Mouse (Mus musculus) midbrain, embryonic 11.5 days (tissue): ENCODE measurements at regions not wholly inside any gene's neighbourhood (a gene's known extent, or its start where the extent isn't known, plus 50 kb on each side); places are given as distances from the start of the nearest gene placed in this dataset.
A peak's percentile ranks its signal among the peaks of the same experiment; 100 is the strongest.

Source experiments
- ATAC-seq: fragments of 200-750 bp; cut with Nextera tagmentation; 2 replicates; pipeline ENCODE4 v1.8.0; 2017; ENCODE audit warnings: moderate TSS enrichment, moderate library complexity; ENCODE audit not compliant: low FRiP score
- DNase-seq: peaks from one replicate; pipeline ENCODE4 v3.0.0; 2015; ENCODE audit warnings: low spot score; ENCODE audit errors: missing footprints
- H3K27ac ChIP-seq: fragments of 300-500 bp; sonication (generic); 2 replicates; pipeline ENCODE4 v1.5.1; 2014; ENCODE audit warnings: low read depth, low read length
- H3K27me3 ChIP-seq: fragments of 300-500 bp; sonication (generic); 2 replicates; pipeline ENCODE4 v1.6.1; 2014; ENCODE audit warnings: mild to moderate bottlenecking, low read length, moderate library complexity, mixed read lengths; ENCODE audit not compliant: control insufficient read depth, insufficient read depth
- H3K36me3 ChIP-seq: fragments of 300-500 bp; sonication (generic); 2 replicates; pipeline ENCODE4 v1.6.1; 2014; ENCODE audit warnings: mild to moderate bottlenecking, low read length, moderate library complexity, mixed read lengths; ENCODE audit not compliant: control insufficient read depth, insufficient read depth
- H3K4me1 ChIP-seq: fragments of 300-500 bp; sonication (generic); 2 replicates; pipeline ENCODE4 v1.6.1; 2014; ENCODE audit warnings: low read length; ENCODE audit not compliant: control insufficient read depth, insufficient read depth
- H3K4me2 ChIP-seq: fragments of 300-500 bp; sonication (generic); 2 replicates; pipeline ENCODE4 v1.6.1; 2014; ENCODE audit warnings: mild to moderate bottlenecking, moderate library complexity
- H3K4me3 ChIP-seq: fragments of 300-500 bp; sonication (generic); 2 replicates; pipeline ENCODE4 v1.5.1; 2014; ENCODE audit warnings: low read depth, low read length
- H3K9ac ChIP-seq: fragments of 300-500 bp; sonication (generic); 2 replicates; pipeline ENCODE4 v1.6.1; 2014; ENCODE audit warnings: low read length
- H3K9me3 ChIP-seq: fragments of 300-500 bp; sonication (generic); 2 replicates; pipeline ENCODE4 v1.6.1; 2016; ENCODE audit warnings: low read length; ENCODE audit not compliant: control insufficient read depth
- WGBS: fragments of 180-500 bp; shearing (Covaris S2); extraction: QIAGEN DNeasy Blood & Tissue Kit; methylation state at CpG from one replicate; pipeline ENCODE4 v1.1.7; 2014; 5-methylcytosine and 5-hydroxymethylcytosine counted together

DNA sequence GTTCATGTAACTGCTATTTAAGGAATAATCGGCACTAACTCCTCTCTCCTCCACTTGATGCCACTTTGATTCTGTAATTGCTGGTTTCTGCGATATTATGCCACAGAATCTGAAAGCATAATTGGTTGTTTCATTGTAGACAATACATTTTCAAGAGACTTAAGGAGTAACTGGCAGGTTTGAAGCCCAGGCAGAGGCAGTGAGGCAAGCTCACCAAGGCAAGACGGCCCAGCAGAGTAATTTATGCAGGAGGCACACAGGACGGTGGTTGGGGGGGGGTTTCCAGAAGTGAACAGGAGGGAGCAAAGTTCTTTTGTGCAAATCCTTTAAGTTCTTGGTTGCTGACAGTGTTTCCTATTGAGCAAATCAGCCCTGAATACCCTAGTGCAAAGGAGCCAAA is 249.6 kb downstream of the Drd1 start:
- no peak for DNase-seq
- no peaks in the 10 kb centered on the region for H3K9me3 ChIP-seq
- H3K4me2 ChIP-seq = no peak overlapping the region
- no peaks in the 10 kb centered on the region for H3K27me3 ChIP-seq
- H3K9ac ChIP-seq = no peak overlapping the region
- no peak overlapping the region for H3K27ac ChIP-seq
- no peak overlapping the region for H3K4me3 ChIP-seq
- H3K36me3 ChIP-seq = no peaks in the 10 kb centered on the region
- H3K4me1 ChIP-seq = no peaks in the 10 kb centered on the region
- 56% methylated on average over 4 of the region's 4 CpGs for WGBS
- no peak for ATAC-seq

- Histone ChIP-seq H3K27ac (no peak overlapping the region), H3K4me1 (no peaks in the 10 kb centered on the region), H3K9ac (no peak overlapping the region), H3K9me3 (no peaks in the 10 kb centered on the region), H3K27me3 (no peaks in the 10 kb centered on the region), H3K4me2 (no peak overlapping the region), H3K4me3 (no peak overlapping the region), H3K36me3 (no peaks in the 10 kb centered on the region)
- ATAC-seq (no peak), DNase-seq (no peak)
- WGBS = 81% methylated on average over 5 of the region's 5 CpGs
Observed at GRCm38 (mm10) chr13:53800978-53801377, 254.5 kb downstream of the Drd1 start.

GRCm38 (mm10) chr13:53788809-53789208 is 266.7 kb downstream of the Drd1 start:
- Histone ChIP-seq H3K9me3 (no peaks in the 10 kb centered on the region; the same call in 1 of the 2 replicates), H3K9ac (no peak overlapping the region), H3K4me2 (no peak overlapping the region), H3K4me3 (no peak overlapping the region), H3K27ac (no peak overlapping the region), H3K4me1 (no peaks in the 10 kb centered on the region), H3K27me3 (no peaks in the 10 kb centered on the region), H3K36me3 (no peaks in the 10 kb centered on the region)
- 76% methylated on average over 2 of the region's 2 CpGs for WGBS
- no peak for DNase-seq
- ATAC-seq = no peak

- Histone ChIP-seq H3K9me3 (no peaks in the 10 kb centered on the region), H3K27ac (no peak overlapping the region), H3K27me3 (no peaks in the 10 kb centered on the region; the same call in 1 of the 2 replicates), H3K9ac (no peak overlapping the region), H3K36me3 (no peaks in the 10 kb centered on the region), H3K4me3 (no peak overlapping the region), H3K4me1 (no peaks in the 10 kb centered on the region), H3K4me2 (no peak overlapping the region)
- peak; percentile 98 for DNase-seq
- peak; percentile 55; the same call in 1 of the 2 replicates for ATAC-seq
- WGBS = 27% methylated on average over 6 of the region's 6 CpGs
Observed at GRCm38 (mm10) chr13:53783492-53783891, 272.0 kb downstream of the Drd1 start.

GRCm38 (mm10) chr13:53779150-53779549 is 276.4 kb downstream of the Drd1 start:
- H3K9ac ChIP-seq = no peak overlapping the region
- ATAC-seq (no peak), DNase-seq (peak; percentile 85)
- H3K4me1 ChIP-seq = no peaks in the 10 kb centered on the region
- WGBS = 58% methylated on average over 4 of the region's 4 CpGs
- no peak overlapping the region for H3K4me2 ChIP-seq
- no peaks in the 10 kb centered on the region for H3K9me3 ChIP-seq
- no peak overlapping the region for H3K4me3 ChIP-seq
- H3K27me3 ChIP-seq = no peaks in the 10 kb centered on the region; the same call in 1 of the 2 replicates
- H3K27ac ChIP-seq = no peak overlapping the region
- no peaks in the 10 kb centered on the region for H3K36me3 ChIP-seq

DNA sequence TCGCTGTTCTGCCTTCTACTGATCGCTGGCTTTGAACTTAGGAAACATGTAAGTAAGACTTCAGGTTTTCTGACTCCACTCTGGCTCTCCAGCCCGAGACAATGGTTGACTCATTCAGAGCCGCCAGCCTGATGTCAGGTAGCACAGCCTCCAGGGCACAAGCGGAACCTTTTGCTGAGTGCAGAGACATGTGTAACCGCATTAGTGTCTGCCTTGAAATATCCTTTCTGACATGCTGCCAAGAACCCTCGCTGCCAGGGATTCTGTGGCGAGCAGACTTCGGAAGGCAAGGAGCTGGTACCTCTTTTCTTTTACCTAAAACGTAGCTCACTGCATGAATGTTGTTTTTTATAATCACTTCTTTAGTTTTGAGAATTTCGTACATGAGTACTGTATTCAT is 279.1 kb downstream of the Drd1 start:
- H3K27ac ChIP-seq = no peak overlapping the region
- H3K4me3 ChIP-seq = no peak overlapping the region
- H3K4me1 ChIP-seq = no peaks in the 10 kb centered on the region
- ATAC-seq = no peak
- no peak overlapping the region for H3K9ac ChIP-seq
- WGBS = 89% methylated on average over 11 of the region's 11 CpGs
- H3K27me3 ChIP-seq = no peaks in the 10 kb centered on the region
- no peak overlapping the region for H3K4me2 ChIP-seq
- no peak for DNase-seq
- H3K36me3 ChIP-seq = no peaks in the 10 kb centered on the region
- no peaks in the 10 kb centered on the region for H3K9me3 ChIP-seq

DNA sequence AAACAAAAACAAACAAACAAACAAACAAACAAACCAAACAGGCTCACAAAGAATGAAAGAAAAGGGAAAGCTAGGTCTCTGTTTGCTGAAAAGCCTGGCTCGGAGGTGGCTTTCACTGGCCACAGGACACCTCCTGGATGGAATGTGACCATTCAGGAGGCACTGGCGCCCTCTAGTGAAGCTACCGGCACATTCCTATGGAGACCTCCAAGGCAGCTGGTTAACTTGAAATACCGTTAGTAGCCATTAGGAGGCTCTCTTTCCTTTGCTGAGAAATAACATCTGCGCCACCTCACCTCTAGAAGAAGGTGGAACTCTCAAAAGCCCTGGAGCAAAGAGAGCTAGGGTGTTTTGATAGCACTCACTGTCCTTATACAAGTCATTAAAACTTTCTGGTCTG is 279.8 kb downstream of the Drd1 start:
- ATAC-seq (no peak), DNase-seq (peak; percentile 89)
- H3K9ac ChIP-seq = no peak overlapping the region
- 32% methylated on average over 5 of the region's 5 CpGs for WGBS
- no peaks in the 10 kb centered on the region for H3K9me3 ChIP-seq
- H3K27ac ChIP-seq = no peak overlapping the region
- no peak overlapping the region for H3K4me2 ChIP-seq
- no peaks in the 10 kb centered on the region for H3K36me3 ChIP-seq
- no peak overlapping the region for H3K4me3 ChIP-seq
- H3K27me3 ChIP-seq = no peaks in the 10 kb centered on the region
- no peaks in the 10 kb centered on the region for H3K4me1 ChIP-seq

DNA sequence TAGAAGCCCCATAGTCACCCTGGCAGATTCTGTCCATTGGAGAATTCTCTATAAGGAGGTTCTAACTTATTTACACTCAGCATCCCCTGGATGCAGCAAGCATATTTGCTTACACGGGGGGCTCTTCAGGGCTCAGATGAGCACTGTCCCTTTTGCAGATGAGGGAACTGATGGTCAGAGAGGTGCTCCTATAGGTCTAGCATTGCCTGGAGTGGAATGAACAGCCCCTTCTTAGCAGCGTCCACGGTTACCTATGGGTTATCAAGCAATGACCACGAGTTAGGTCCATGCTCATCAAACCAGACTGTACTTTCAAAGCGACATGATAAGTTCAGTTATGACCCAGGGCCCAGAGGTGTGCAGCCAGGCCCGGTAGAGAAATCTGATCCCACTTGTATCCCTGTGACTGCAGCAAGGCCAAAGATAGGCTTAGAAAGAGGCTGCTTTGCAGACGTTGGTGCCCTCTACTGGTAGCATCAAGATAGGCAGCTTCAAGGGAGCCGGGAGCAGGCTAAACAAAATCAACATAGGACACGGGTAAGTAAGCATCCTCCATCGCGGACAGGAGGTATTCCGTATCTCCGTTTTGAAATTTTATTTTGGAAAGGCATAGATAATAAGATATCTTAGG is 290.8 kb downstream of the Drd1 start:
- ATAC-seq (0 out of 2 replicates have a peak, but pooled peaks have one; percentile 24), DNase-seq (peak; percentile 96)
- Histone ChIP-seq H3K36me3 (no peaks in the 10 kb centered on the region), H3K4me2 (no peak overlapping the region), H3K27me3 (no peaks in the 10 kb centered on the region), H3K9me3 (no peaks in the 10 kb centered on the region), H3K4me1 (no peaks in the 10 kb centered on the region), H3K4me3 (no peak overlapping the region), H3K9ac (no peak overlapping the region), H3K27ac (no peak overlapping the region)
- WGBS = 29% methylated on average over 13 of the region's 13 CpGs

DNA sequence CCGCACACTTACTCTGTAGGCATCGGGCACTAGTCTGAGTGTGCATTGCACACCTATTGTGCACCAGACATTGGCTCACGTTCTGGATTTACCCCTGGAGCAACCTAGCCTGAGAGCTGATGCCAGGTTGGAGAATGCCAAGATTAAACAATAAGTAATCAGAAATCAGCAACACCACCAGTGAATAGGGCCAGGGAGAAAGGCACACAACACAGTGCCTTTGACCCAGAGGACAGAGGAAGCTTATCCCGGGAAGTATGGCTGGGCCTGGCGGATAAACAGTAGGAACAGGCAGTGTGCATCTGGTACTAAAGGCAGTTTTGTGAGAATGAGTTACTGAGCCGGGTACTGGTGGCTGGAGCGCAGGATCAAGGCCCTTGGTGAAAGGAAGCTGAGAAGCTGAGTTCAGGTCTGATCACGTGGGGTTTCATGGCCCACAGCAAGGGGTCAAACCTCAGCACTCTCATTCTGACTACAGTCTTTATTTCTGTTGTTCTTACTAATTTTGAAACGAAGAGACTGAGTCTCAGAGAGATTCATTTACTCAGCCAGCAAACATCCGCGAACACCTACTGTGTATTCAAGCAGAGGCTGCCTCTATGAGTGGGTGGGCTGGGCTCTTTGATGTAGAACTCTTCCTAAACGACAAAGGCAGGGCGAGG is 284.8 kb upstream of the Msx2 start:
- no peak overlapping the region for H3K4me3 ChIP-seq
- H3K27me3 ChIP-seq = no peaks in the 10 kb centered on the region
- peaks cover 2% of the 10 kb centered on the region; the same call in 1 of the 2 replicates for H3K4me1 ChIP-seq
- WGBS = 67% methylated on average over 13 of the region's 13 CpGs
- no peak overlapping the region for H3K9ac ChIP-seq
- no peaks in the 10 kb centered on the region for H3K9me3 ChIP-seq
- no peak overlapping the region for H3K4me2 ChIP-seq
- no peak for DNase-seq
- no peak for ATAC-seq
- H3K27ac ChIP-seq = no peak overlapping the region
- H3K36me3 ChIP-seq = no peaks in the 10 kb centered on the region
